Mouse (Mus musculus) MEL (cell line): Measurements from ENCODE around the gene Parva. TPM values are rescaled to one million over a fixed set of nuclear protein-coding genes. Genes with fewer than 3 reads are reported as not detected.

Experiments
- DNase-seq: peaks from one replicate; pipeline ENCODE4 v3.0.0; 2011; ENCODE audit warnings: low read depth, low spot score
- H3K27ac ChIP-seq: 2 replicates; pipeline ENCODE4 v1.5.1; 2012; ENCODE audit warnings: low read depth, mild to moderate bottlenecking, control low read depth, low read length, moderate library complexity; ENCODE audit not compliant: control insufficient read depth
- H3K27me3 ChIP-seq, 2 experiments: fragments of 150-350 bp in 1 of 2; sonication (generic) in 1 of 2; 2 replicates each; pipeline ENCODE4 v1.6.1; 2012; ENCODE audit warnings: low read length in 2 of 2, mild to moderate bottlenecking in 2 of 2, improper control_type of control experiment in 1 of 2, moderate library complexity in 1 of 2; ENCODE audit not compliant: insufficient read depth in 2 of 2, control insufficient read depth in 1 of 2
- H3K36me3 ChIP-seq, 2 experiments: 2 replicates each; pipeline ENCODE4 v1.6.1; 2012 to 2014; ENCODE audit warnings: low read length in 2 of 2, improper control_type of control experiment in 1 of 2, inconsistent platforms in 1 of 2, mild to moderate bottlenecking in 1 of 2; ENCODE audit not compliant: insufficient read depth in 2 of 2, control insufficient read depth in 1 of 2
- H3K4me1 ChIP-seq, 2 experiments: fragments of 150-350 bp in 1 of 2; sonication (generic) in 1 of 2; 2 replicates each; pipeline ENCODE4 v1.6.1; 2012; ENCODE audit warnings: low read length in 2 of 2, improper control_type of control experiment in 1 of 2, mild to moderate bottlenecking in 1 of 2; ENCODE audit not compliant: insufficient read depth in 2 of 2, control insufficient read depth in 1 of 2
- H3K4me3 ChIP-seq, 2 experiments: fragments of 150-350 bp in 1 of 2; sonication (generic) in 1 of 2; 2 replicates each; pipeline ENCODE4 v1.5.1; 2012; ENCODE audit warnings: low read depth in 2 of 2, low read length in 2 of 2, mild to moderate bottlenecking in 2 of 2, moderate library complexity in 2 of 2, control low read depth in 1 of 2, improper control_type of control experiment in 1 of 2; ENCODE audit not compliant: control insufficient read depth in 1 of 2, insufficient read depth in 1 of 2
- H3K79me2 ChIP-seq: 2 replicates; pipeline ENCODE4 v1.6.1; 2012; ENCODE audit warnings: mild to moderate bottlenecking, low read length, moderate library complexity; ENCODE audit not compliant: control insufficient read depth, poor library complexity, insufficient read depth
- H3K9ac ChIP-seq: 2 replicates; pipeline ENCODE4 v1.6.1; 2012; ENCODE audit warnings: low read depth, mild to moderate bottlenecking, control low read depth, low read length, moderate library complexity; ENCODE audit not compliant: control insufficient read depth, poor library complexity, severe bottlenecking
- H3K9me3 ChIP-seq: fragments of 150-350 bp; sonication (generic); replicated peaks from 2 replicates; pipeline ENCODE4 v1.6.1; 2012; ENCODE audit warnings: mild to moderate bottlenecking, low read length, improper control_type of control experiment, moderate library complexity; ENCODE audit not compliant: insufficient read depth
- BHLHE40 ChIP-seq: IDR thresholded peaks from 2 replicates; pipeline ENCODE4 v1.6.1; 2012; ENCODE audit warnings: low read depth, mild to moderate bottlenecking, inconsistent platforms, low read length, improper control_type of control experiment, borderline replicate concordance
- CHD2 ChIP-seq: IDR thresholded peaks from 2 replicates; pipeline ENCODE4 v1.6.1; 2011; ENCODE audit warnings: low read length, improper control_type of control experiment
- E2F4 ChIP-seq: IDR thresholded peaks from 2 replicates; pipeline ENCODE4 v1.6.1; 2011; ENCODE audit warnings: low read depth, low read length, improper control_type of control experiment, borderline replicate concordance
- ETS1 ChIP-seq: IDR thresholded peaks from 2 replicates; pipeline ENCODE4 v1.6.1; 2012; ENCODE audit warnings: low read depth, mild to moderate bottlenecking, inconsistent platforms, low read length, improper control_type of control experiment, moderate library complexity
- GABPA ChIP-seq: IDR thresholded peaks from 2 replicates; pipeline ENCODE4 v1.6.1; 2012; ENCODE audit warnings: low read depth, mild to moderate bottlenecking, inconsistent platforms, low read length, improper control_type of control experiment, moderate library complexity
- JUND ChIP-seq: IDR thresholded peaks from 2 replicates; pipeline ENCODE4 v1.6.1; 2011; ENCODE audit warnings: low read depth, mild to moderate bottlenecking, improper control_type of control experiment, low read length
- KAT2A ChIP-seq: conservative IDR thresholded peaks from 2 replicates; pipeline ENCODE4 v1.6.1; 2012; ENCODE audit warnings: low read depth, low read length, improper control_type of control experiment, inconsistent platforms
- MAFK ChIP-seq: IDR thresholded peaks from 2 replicates; pipeline ENCODE4 v1.6.1; 2011; ENCODE audit warnings: low read depth, mild to moderate bottlenecking, low read length, improper control_type of control experiment, borderline replicate concordance
- MAX ChIP-seq: IDR thresholded peaks from 2 replicates; pipeline ENCODE4 v1.6.1; 2011; ENCODE audit warnings: low read length, improper control_type of control experiment
- MEF2A ChIP-seq: IDR thresholded peaks from 2 replicates; pipeline ENCODE4 v1.6.1; 2014; ENCODE audit warnings: low read depth, mild to moderate bottlenecking, inconsistent platforms, low read length, improper control_type of control experiment; ENCODE audit not compliant: poor library complexity, insufficient replicate concordance, severe bottlenecking; ENCODE audit errors: extremely low read depth
- MYC ChIP-seq: IDR thresholded peaks from 2 replicates; pipeline ENCODE4 v1.6.1; 2011; ENCODE audit warnings: low read depth, mild to moderate bottlenecking, low read length, improper control_type of control experiment, moderate library complexity
- NELFE ChIP-seq: IDR thresholded peaks from 2 replicates; pipeline ENCODE4 v1.6.1; 2011; ENCODE audit warnings: low read depth, low read length, improper control_type of control experiment
- NRF1 ChIP-seq: IDR thresholded peaks from 2 replicates; pipeline ENCODE4 v1.6.1; 2014; ENCODE audit warnings: low read depth, mild to moderate bottlenecking, inconsistent platforms, low read length, improper control_type of control experiment, moderate library complexity; ENCODE audit not compliant: poor library complexity, insufficient read depth, severe bottlenecking
- POLR2A ChIP-seq, 2 experiments: IDR thresholded peaks; 2 replicates each; pipeline ENCODE4 v1.6.1; 2011 to 2012; ENCODE audit warnings: low read length in 2 of 2, mild to moderate bottlenecking in 2 of 2, control low read depth in 1 of 2, improper control_type of control experiment in 1 of 2, low read depth in 1 of 2, moderate library complexity in 1 of 2; ENCODE audit not compliant: control insufficient read depth in 1 of 2, insufficient read depth in 1 of 2, poor library complexity in 1 of 2
- RCOR1 ChIP-seq: IDR thresholded peaks from 2 replicates; pipeline ENCODE4 v1.6.1; 2012; ENCODE audit warnings: low read depth, mild to moderate bottlenecking, inconsistent platforms, low read length, improper control_type of control experiment
- SIN3A ChIP-seq: IDR thresholded peaks from 2 replicates; pipeline ENCODE4 v1.6.1; 2012; ENCODE audit warnings: low read length, improper control_type of control experiment, inconsistent platforms
- SMC3 ChIP-seq: IDR thresholded peaks from 2 replicates; pipeline ENCODE4 v1.6.1; 2011; ENCODE audit warnings: low read depth, low read length, improper control_type of control experiment
- TBP ChIP-seq: IDR thresholded peaks from 2 replicates; pipeline ENCODE4 v1.8.0; 2011; ENCODE audit warnings: low read depth, low read length, improper control_type of control experiment
- TCF12 ChIP-seq: IDR thresholded peaks from 2 replicates; pipeline ENCODE4 v1.6.1; 2014; ENCODE audit warnings: low read depth, mild to moderate bottlenecking, inconsistent platforms, low read length, improper control_type of control experiment, moderate library complexity
- UBTF ChIP-seq: IDR thresholded peaks from 2 replicates; pipeline ENCODE4 v1.6.1; 2012; ENCODE audit warnings: low read depth, mild to moderate bottlenecking, inconsistent platforms, low read length, improper control_type of control experiment, moderate library complexity, borderline replicate concordance; ENCODE audit not compliant: insufficient read depth
- USF1 ChIP-seq: IDR thresholded peaks from 2 replicates; pipeline ENCODE4 v1.6.1; 2014; ENCODE audit warnings: low read depth, mild to moderate bottlenecking, inconsistent platforms, low read length, improper control_type of control experiment, moderate library complexity
- USF2 ChIP-seq, 2 experiments: IDR thresholded peaks; 2 replicates each; pipeline ENCODE4 v1.6.1; 2011 to 2012; ENCODE audit warnings: improper control_type of control experiment in 2 of 2, low read length in 2 of 2, borderline replicate concordance in 1 of 2, inconsistent platforms in 1 of 2, low read depth in 1 of 2, mild to moderate bottlenecking in 1 of 2; ENCODE audit not compliant: insufficient read depth in 1 of 2
- ZC3H11A ChIP-seq: IDR thresholded peaks from 2 replicates; pipeline ENCODE4 v1.6.1; 2012; ENCODE audit warnings: low read depth, mild to moderate bottlenecking, inconsistent platforms, low read length, improper control_type of control experiment
- polyA plus RNA-seq, 2 experiments: library from polyadenylated mRNA; stranded (reverse) in 1 of 2; unstranded in 1 of 2; fragments of >175 nt in 1 of 2; fragments of >200 nt in 1 of 2; gene quantifications; 2 replicates each; pipeline versions ENCODE4 v1.2.1 to v1.2.4; 2012; ENCODE audit warnings: low replicate concordance in 2 of 2, low read depth in 1 of 2; ENCODE audit not compliant: insufficient read length in 2 of 2, insufficient read depth in 1 of 2, missing spikeins in 1 of 2
- total RNA-seq: library from RNA; depleted of rRNA; stranded (reverse); fragments of 300-350 nt; gene quantifications from 2 replicates; pipeline ENCODE4 v1.2.3, GENCODE M21; 2012

Gene Parva
- total and polyA plus RNA-seq, 3 experiments: not detected

DNA sequence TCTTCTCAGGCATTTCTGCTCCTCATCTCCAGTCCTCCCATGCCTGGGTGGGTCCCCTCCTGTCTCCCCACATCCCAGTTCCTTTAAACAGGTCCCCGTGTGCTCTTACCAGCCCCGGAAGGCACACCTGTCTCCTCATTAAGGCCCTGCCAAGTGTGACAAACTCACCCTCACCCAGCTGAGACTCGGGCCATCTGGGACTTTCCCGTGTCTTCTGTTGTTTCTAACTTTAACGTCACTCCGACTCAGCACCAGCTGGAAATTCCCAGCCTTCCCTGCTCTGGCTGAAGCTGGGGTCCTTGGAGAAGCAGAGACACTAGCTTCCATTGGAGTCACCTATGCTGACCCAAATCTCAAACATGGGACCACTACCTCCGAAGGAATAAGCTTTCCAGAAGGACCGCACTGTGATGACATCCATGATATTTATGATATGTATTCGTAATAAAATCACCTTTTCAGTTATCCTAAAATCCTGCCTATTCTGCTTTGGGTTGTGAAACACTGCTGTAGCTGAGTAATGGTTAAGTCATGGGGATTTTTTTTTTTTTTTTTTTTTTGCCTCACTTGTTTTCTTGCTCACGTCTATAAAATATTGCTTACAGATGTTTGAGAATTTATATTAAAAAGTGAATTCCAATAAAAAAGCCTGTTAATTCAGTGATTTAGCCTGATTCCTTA lies 72.3 kb downstream of the Parva start:
- H3K9ac ChIP-seq: no peak overlapping the region
- no peaks in the 10 kb centered on the region for H3K4me1 ChIP-seq
- no peak for TF ChIP-seq BHLHE40
- no peak for TF ChIP-seq JUND
- H3K79me2 ChIP-seq: no peaks in the 10 kb centered on the region
- no peak overlapping the region for H3K27ac ChIP-seq
- no peaks in the 10 kb centered on the region for H3K27me3 ChIP-seq
- no peaks in the 10 kb centered on the region for H3K9me3 ChIP-seq
- no peaks in the 10 kb centered on the region for H3K36me3 ChIP-seq
- DNase-seq: no peak
- no peak overlapping the region for H3K4me3 ChIP-seq

- Histone ChIP-seq H3K9me3 (no peaks in the 10 kb centered on the region), H3K4me3 (no peak overlapping the region), H3K36me3 (no peaks in the 10 kb centered on the region), H3K4me1 (no peaks in the 10 kb centered on the region), H3K27me3 (no peaks in the 10 kb centered on the region), H3K79me2 (no peaks in the 10 kb centered on the region), H3K27ac (no peak overlapping the region), H3K9ac (no peak overlapping the region)
- no peak for DNase-seq
- TF ChIP-seq BHLHE40 (no peak), MEF2A (no peak), ETS1 (no peak), NELFE (no peak), MAX (no peak), POLR2A (IDR thresholded peaks at IDR 0.05; ENCODE audit: control insufficient read depth in 1 of 2, insufficient read depth in 1 of 2, low read depth in 1 of 2, low read length in 2 of 2, poor library complexity in 1 of 2) (no peak), USF2 (IDR thresholded peaks at IDR 0.05; ENCODE audit: borderline replicate concordance in 1 of 2, insufficient read depth in 1 of 2, low read depth in 1 of 2, low read length in 2 of 2) (no peak), ZC3H11A (no peak), KAT2A (no peak), E2F4 (no peak)
Observed at GRCm38 (mm10) chr7:112500134-112500490, 72.8 kb downstream of the Parva start.

- H3K27ac ChIP-seq: no peak overlapping the region
- no peaks in the 10 kb centered on the region for H3K79me2 ChIP-seq
- no peaks in the 10 kb centered on the region for H3K9me3 ChIP-seq
- H3K9ac ChIP-seq: no peak overlapping the region
- H3K27me3 ChIP-seq: no peaks in the 10 kb centered on the region
- H3K4me3 ChIP-seq: no peak overlapping the region
- no peaks in the 10 kb centered on the region for H3K4me1 ChIP-seq
- no peaks in the 10 kb centered on the region for H3K36me3 ChIP-seq
- no peak for DNase-seq
- TF ChIP-seq TCF12: no peak
- TF ChIP-seq KAT2A: no peak
- TF ChIP-seq GABPA: no peak
- no peak for TF ChIP-seq TBP
- TF ChIP-seq BHLHE40: no peak
- no peak for TF ChIP-seq MAFK
- TF ChIP-seq RCOR1: no peak
- no peak for TF ChIP-seq NRF1
- TF ChIP-seq POLR2A (IDR thresholded peaks at IDR 0.05; ENCODE audit: control insufficient read depth in 1 of 2, insufficient read depth in 1 of 2, low read depth in 1 of 2, low read length in 2 of 2, poor library complexity in 1 of 2): no peak
- TF ChIP-seq MAX: no peak
- no peak for TF ChIP-seq CHD2
- no peak for TF ChIP-seq SIN3A
- no peak for TF ChIP-seq UBTF
- no peak for TF ChIP-seq SMC3
- TF ChIP-seq ZC3H11A: no peak
- TF ChIP-seq MYC: no peak
- TF ChIP-seq USF1: no peak
Observed at GRCm38 (mm10) chr7:112502050-112502809, 74.9 kb downstream of the Parva start.
